Mouse (Mus musculus): Measurements from ENCODE around the gene Galr3.
"Not testable (repeated sequence)": the region's sequence is repeated elsewhere in the genome, so short reads cannot be mapped to it uniquely, and the experiment has no call there.

Gene Galr3

DNA sequence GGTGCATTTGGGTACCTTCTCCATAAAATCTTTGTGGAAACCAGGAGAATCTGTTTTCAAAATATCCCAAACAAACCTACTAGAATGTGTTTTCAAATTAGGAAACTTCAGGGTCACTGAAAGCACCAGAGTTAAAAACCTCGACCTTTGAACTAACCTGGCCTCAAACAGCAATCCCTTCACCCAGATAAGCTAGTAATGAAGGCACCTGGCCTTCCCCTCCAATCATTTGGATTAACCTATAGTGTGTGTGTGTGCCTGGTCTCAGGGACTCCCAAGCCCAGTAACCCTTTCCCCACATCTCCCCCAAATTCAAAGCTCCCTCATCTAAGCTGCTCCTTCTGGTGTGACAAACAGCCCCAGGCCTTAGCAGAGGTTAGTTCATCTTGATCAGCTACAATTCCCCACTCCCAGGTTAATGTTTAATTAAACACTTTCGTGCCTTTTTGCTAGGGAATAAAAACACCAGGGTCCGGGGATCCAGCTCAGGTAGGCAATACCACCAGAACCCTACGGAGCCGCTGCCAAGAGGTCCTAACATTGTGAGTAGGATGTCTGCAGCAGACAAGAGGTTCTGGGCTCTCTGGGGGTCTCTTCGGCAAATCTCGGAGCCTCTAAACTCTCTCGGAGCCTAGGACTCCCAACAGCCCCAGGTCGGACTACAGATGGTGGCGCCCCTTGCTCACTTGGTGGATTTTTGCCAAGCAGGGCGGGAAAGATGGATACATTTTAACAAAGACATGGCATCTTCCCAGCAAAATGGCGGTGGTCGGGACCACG, 15.0 kb upstream of the Galr3 start:
- DNase-seq (ENCODE audit: low read depth in 1 of 2, low spot score in 2 of 2), result no peak

DNA sequence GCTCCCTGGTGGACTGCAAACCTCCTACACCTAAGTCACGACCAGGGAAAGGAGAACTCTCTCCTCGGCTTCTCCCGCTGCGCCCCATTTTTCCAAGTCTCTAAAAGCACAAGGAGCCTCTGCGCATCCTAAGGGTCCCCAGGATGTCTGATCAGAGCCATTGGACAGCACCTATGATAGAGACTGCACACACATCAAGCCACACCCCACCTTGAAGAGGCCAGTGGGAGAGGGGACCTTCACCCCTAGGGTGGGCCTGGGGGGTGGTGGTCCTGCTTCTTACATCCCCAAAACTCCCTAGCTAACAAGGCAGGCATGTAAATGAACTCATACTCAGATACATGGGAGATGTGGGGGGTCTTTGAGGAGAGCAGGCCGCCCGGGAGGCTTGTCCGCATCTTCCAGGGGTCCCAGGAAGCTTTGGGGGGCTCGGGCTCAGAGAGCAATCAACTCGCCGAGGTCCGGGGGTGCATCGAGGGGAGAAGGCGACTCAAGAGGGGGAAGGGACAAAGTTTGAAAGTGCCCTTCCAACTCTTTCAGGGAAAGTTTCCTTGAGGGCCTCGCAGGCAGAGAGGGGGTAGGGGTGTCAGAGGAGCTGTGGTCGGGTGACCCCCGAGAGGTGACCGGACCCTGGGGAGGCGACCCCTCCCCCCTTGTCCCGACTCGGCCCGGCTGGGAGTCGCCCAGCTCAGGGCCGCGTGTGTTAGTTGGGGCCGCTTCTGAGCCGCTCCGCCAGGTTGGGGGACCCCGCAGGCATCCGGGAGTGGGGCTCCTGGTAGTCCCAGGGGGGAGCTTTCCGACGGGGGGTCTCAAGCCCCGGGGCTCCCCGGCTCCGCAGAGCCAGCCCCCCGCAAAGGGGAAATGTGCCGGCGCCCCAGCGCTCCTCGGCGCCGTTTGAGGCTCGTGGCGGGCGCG, 14.1 kb upstream of the Galr3 start:
- DNase-seq (ENCODE audit: low read depth in 1 of 2, low spot score in 2 of 2), result no peak

DNA sequence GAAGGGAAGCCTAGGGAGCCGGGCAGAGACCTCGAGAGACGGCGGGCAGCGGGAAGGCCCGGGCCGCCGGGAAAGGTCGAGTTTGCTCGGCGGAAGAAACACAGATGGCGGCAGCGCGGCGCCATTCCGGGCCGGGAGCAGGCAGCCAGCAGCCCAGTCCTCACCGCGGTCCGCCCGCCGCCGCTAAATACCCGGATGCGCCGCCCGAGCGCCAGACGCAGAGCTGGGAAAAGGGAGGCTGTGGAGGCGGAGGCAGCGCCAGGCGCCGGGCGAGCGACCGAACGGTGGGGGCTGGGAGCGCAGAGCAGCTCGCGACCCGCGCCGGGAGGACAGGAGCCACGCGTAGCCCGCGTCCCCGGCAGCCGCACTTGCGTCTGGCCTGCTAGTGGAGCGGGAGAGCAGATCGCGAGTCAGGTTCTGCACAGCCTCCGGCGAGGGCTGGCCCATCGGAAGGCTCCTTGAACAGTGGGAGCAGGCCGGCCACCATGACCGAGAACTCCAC, 13.4 kb upstream of the Galr3 start, which contains the start of gene H1f0:
TSS of gene H1f0 (plus strand) at position 214 of the 502 bp plus-strand sequence.
- peak; percentile 64 to 86 for DNase-seq (ENCODE audit: low read depth in 1 of 2, low spot score in 2 of 2)

GRCm38 (mm10) chr15:79028823-79029484, 12.7 kb upstream of the Galr3 start:
- DNase-seq (ENCODE audit: low read depth in 1 of 2, low spot score in 2 of 2), result no peak

- no peak for DNase-seq (ENCODE audit: low read depth in 1 of 2, low spot score in 2 of 2)
Measured at GRCm38 (mm10) chr15:79029519-79030241, 12.0 kb upstream of the Galr3 start.

GRCm38 (mm10) chr15:79030551-79031435, 10.9 kb upstream of the Galr3 start:
- peak in 1 of 2 experiments; percentile 43 for DNase-seq (ENCODE audit: low read depth in 1 of 2, low spot score in 2 of 2)

- DNase-seq (ENCODE audit: low read depth in 1 of 2, low spot score in 2 of 2), result not testable (repeated sequence)
Measured at GRCm38 (mm10) chr15:79031908-79032307, 9.8 kb upstream of the Galr3 start.

DNA sequence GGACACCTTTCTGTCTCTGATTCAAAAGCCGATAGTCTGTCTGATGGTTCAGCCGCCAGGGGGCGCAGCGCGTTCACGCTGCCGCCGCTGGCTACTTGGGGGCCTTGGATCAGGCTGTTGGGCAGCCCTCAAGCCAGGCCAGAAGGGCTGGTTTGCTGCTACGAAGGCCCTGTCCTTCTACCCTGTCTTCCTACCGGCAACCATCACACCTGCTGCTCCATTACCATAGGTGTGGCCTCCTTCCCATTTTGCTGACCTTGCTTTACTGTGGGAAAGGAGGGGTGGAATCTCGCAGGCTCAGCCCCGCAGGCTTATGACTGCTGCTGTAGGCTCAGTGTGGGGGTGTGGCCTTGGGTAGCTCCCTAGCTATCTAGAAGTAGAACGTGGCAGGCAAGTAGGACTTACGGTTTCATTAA, 3.8 kb upstream of the Galr3 start:
- peak; percentile 35 to 56 for DNase-seq (ENCODE audit: low read depth in 1 of 2, low spot score in 2 of 2)

DNA sequence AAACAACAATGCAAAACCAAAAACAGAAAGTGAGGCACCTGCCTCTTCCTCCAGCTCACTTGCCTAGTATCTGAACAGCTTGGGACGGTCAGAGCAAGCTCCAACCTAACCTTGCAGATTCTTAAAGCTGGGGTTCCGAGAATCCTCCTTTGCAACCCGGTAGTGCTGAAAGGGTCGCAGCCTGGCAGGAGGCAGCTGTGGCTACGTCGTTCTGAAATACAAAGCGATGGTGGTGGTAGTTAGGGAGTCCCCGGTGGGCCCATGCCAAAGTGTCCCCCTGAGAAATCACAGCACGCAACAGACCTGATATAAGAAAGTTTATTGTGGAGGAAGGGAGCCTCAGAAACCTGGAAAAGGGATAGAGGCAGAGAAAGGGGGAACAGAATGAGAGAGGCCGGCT, 3.4 kb upstream of the Galr3 start:
- no peak for DNase-seq (ENCODE audit: low read depth in 1 of 2, low spot score in 2 of 2)

GRCm38 (mm10) chr15:79038853-79039252, 2.8 kb upstream of the Galr3 start:
- peak; percentile 72 to 74 for DNase-seq (ENCODE audit: low read depth in 1 of 2, low spot score in 2 of 2)

- no peak for DNase-seq (ENCODE audit: low read depth in 1 of 2, low spot score in 2 of 2)
Measured at GRCm38 (mm10) chr15:79040501-79041416, 926 bp upstream of the Galr3 start.

GRCm38 (mm10) chr15:79042721-79043491, 1.2 kb downstream of the Galr3 start:
- no peak for DNase-seq (ENCODE audit: low read depth in 1 of 2, low spot score in 2 of 2)

- DNase-seq (ENCODE audit: low read depth in 1 of 2, low spot score in 2 of 2), result no peak
Measured at GRCm38 (mm10) chr15:79044837-79045236, 3.2 kb downstream of the Galr3 start.

DNA sequence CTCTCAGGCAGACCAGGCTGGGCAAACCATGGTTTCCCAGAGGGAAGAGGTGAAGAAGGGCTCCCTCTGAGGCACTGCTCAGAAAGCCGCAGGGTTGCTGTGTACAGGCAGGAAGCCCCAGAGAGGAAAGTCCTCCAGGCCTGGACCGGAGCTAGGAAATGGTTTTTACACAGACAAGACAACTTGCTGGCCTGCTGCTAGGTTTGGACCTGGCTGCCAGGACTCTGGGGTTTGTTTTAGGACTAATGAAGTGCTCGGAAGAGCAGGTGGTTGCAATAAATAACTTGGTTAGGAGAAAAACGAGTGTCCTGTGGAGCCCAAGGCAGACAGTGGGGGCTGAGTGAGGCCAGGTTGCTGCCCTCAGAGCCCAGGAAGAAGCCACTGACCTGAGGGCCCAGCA, 6.5 kb downstream of the Galr3 start:
- DNase-seq (ENCODE audit: low read depth in 1 of 2, low spot score in 2 of 2), result no peak

DNA sequence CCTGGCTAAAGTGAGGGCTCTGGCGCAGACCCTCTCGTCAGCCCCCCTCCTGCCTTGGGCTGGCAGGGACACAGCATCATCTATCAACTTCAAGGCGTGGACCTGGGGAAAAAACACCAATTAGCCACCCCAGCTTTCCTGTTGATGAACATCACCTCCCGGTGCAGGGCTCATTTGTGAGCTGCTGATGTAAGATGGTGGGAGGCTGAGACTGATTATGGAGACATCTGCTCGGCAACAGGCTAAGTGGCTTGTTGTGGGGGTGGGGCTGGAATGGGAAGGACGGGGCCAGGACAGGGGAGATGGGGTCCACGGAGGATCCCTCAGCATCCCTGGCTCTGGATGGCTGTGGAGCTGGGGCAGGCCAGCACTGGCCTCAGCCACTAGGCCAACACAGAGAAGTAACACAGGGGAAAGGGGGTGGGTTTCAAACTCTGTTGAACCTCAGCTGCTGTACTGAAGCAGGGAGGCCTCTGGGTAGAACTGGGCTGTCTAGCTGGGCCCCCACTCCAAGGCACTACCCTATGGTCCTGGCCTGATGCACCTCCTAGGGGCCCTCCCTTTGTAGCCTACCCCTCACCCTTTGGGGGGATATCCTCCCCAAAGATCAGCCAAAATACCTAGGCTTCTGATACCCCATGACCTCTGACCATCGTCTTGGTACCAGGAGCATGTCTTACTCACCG, 8.6 kb downstream of the Galr3 start:
- no peak for DNase-seq (ENCODE audit: low read depth in 1 of 2, low spot score in 2 of 2)

GRCm38 (mm10) chr15:79050964-79051363, 9.3 kb downstream of the Galr3 start:
- DNase-seq (ENCODE audit: low read depth in 1 of 2, low spot score in 2 of 2), result no peak
